Mouse (Mus musculus) olfactory bulb, adult 2 months (tissue): ENCODE measurements at regions not wholly inside any gene's neighbourhood (a gene's known extent, or its start where the extent isn't known, plus 50 kb on each side); places are given as distances from the start of the nearest gene placed in this dataset.

Experiments
- CTCF ChIP-seq: fragments of 200-500 bp; IDR thresholded peaks from 2 replicates; pipeline ENCODE4 v1.5.1; 2012; ENCODE audit warnings: low read depth, mild to moderate bottlenecking, low read length, moderate library complexity; ENCODE audit not compliant: insufficient read depth
- POLR2A ChIP-seq: fragments of 200-500 bp; IDR thresholded peaks from 2 replicates; pipeline ENCODE4 v1.6.1; 2012; ENCODE audit warnings: mild to moderate bottlenecking, low read depth, low read length, moderate library complexity; ENCODE audit not compliant: insufficient read depth

- no peak for TF ChIP-seq POLR2A
- no peak for TF ChIP-seq CTCF
These were observed 676.9 kb upstream of the A1bg start for GRCm38 (mm10) chr15:61599734-61600133.
